Comparison of ENCODE assay signal across 7 mouse cellular contexts in genomic region chr16:43579111-43579510, GRCm38 (mm10).
DNase-seq lines count a peak whose midpoint lies in the region; ATAC-seq and TF ChIP-seq lines count a peak whose summit lies in the region.

No protein-coding gene starts in this region.

- H3K79me2 ChIP-seq in myocyte (ENCODE audit: control insufficient read depth, insufficient read depth), result no peaks in the 10 kb centered on the region

- H3K36me3 ChIP-seq in lung, embryonic 14.5 days (ENCODE audit: insufficient read depth), result no peaks in the 10 kb centered on the region
- H3K36me3 ChIP-seq in heart, embryonic 16.5 days (ENCODE audit: control insufficient read depth, insufficient read depth), result no peaks in the 10 kb centered on the region
- no peaks in the 10 kb centered on the region for H3K36me3 ChIP-seq in myocyte (ENCODE audit: control insufficient read depth, insufficient read depth)

- H3K27me3 ChIP-seq in lung, embryonic 14.5 days (ENCODE audit: insufficient read depth, low read length), result no peaks in the 10 kb centered on the region
- no peaks in the 10 kb centered on the region for H3K27me3 ChIP-seq in heart, embryonic 16.5 days (ENCODE audit: control insufficient read depth, insufficient read depth, low read length)
- no peaks in the 10 kb centered on the region for H3K27me3 ChIP-seq in myocyte (ENCODE audit: control insufficient read depth, insufficient read depth, insufficient read length)

- peaks cover 20% of the 10 kb centered on the region for H3K4me1 ChIP-seq in lung, embryonic 14.5 days (ENCODE audit: insufficient read depth)
- peaks cover 68% of the 10 kb centered on the region for H3K4me1 ChIP-seq in heart, embryonic 16.5 days (ENCODE audit: control insufficient read depth, insufficient read depth, low read length)

- H3K9me3 ChIP-seq in lung, embryonic 14.5 days (ENCODE audit: low read depth, low read length), result no peaks in the 10 kb centered on the region
- no peaks in the 10 kb centered on the region for H3K9me3 ChIP-seq in heart, embryonic 16.5 days (replicated peaks; ENCODE audit: control insufficient read depth, low read length)

- H3K27ac ChIP-seq in lung, embryonic 14.5 days (ENCODE audit: low read depth), result peak overlapping the region; percentile 15; the same call in 1 of the 2 replicates
- peak overlapping the region; percentile 78 for H3K27ac ChIP-seq in heart, embryonic 16.5 days (ENCODE audit: low read length)

- no peak overlapping the region for H3ac ChIP-seq in myocyte (ENCODE audit: control insufficient read depth, insufficient read length)

- WGBS in lung, embryonic 14.5 days, result 81% methylated on average over 4 of the region's 4 CpGs
- 51% methylated on average over 4 of the region's 4 CpGs for WGBS in heart, embryonic 16.5 days

- no peak for TF ChIP-seq POLR2A in myocyte (IDR thresholded peaks at IDR 0.05; ENCODE audit: insufficient read length, low read depth)

- no peak overlapping the region for H3K4me2 ChIP-seq in lung, embryonic 14.5 days
- H3K4me2 ChIP-seq in heart, embryonic 16.5 days (ENCODE audit: low read depth, low read length), result no peak overlapping the region
- H3K4me2 ChIP-seq in myocyte (ENCODE audit: low read depth), result peak overlapping the region; percentile 22

- no peak overlapping the region for H3K4me3 ChIP-seq in lung, embryonic 14.5 days (ENCODE audit: low read depth, low read length)
- no peak overlapping the region for H3K4me3 ChIP-seq in heart, embryonic 16.5 days (ENCODE audit: low read length)
- no peak overlapping the region for H3K4me3 ChIP-seq in myocyte

- TF ChIP-seq CTCF in lung, embryonic 14.5 days (IDR thresholded peaks at IDR 0.05; ENCODE audit: low read depth), result no peak

- H3K9ac ChIP-seq in lung, embryonic 14.5 days, result no peak overlapping the region
- no peak overlapping the region for H3K9ac ChIP-seq in heart, embryonic 16.5 days (ENCODE audit: low read length)

- peak; percentile 58 for DNase-seq in lung, embryonic 14.5 days
- no peak for DNase-seq in lung, postnatal 4 days
- DNase-seq in cerebellum, adult 9-10 months, result peak; percentile 91
- no peak for DNase-seq in c-Kit-positive CD71-positive TER-119-positive erythroid progenitor cells, embryonic 14.5 days (ENCODE audit: low spot score)

- no peak for ATAC-seq in lung, embryonic 14.5 days (ENCODE audit: insufficient read depth)
- no peak for ATAC-seq in heart, embryonic 16.5 days (replicated peaks; ENCODE audit: extremely low read depth, insufficient read depth, low FRiP score)
- ATAC-seq in activated CD4-positive, CD25-positive, alpha-beta regulatory T cell, adult 4 months, result no peak

TF ChIP-seq in myocyte, 11 proteins besides CTCF, POLR2A, EP300 and RAD21:
- no peak for TF ChIP-seq TCF3 (IDR thresholded peaks at IDR 0.05; ENCODE audit: insufficient read length, low read depth)
- no peak for TF ChIP-seq MYOD1 (IDR thresholded peaks at IDR 0.05; ENCODE audit: control insufficient read depth in 1 of 3, insufficient read length in 2 of 3, low read depth in 2 of 3)
- no peak for TF ChIP-seq CEBPB (IDR thresholded peaks at IDR 0.05; ENCODE audit: insufficient read depth, poor library complexity, severe bottlenecking)
- TF ChIP-seq E2F4 (IDR thresholded peaks at IDR 0.05; ENCODE audit: insufficient read depth), result no peak
- no peak for TF ChIP-seq SRF (IDR thresholded peaks at IDR 0.05; ENCODE audit: control insufficient read depth, insufficient read length, low read depth)
- no peak for TF ChIP-seq MYOG (IDR thresholded peaks at IDR 0.05; ENCODE audit: control insufficient read depth in 1 of 3, insufficient read depth in 1 of 3, insufficient read length in 2 of 3, low read depth in 2 of 3)
- TF ChIP-seq REST (IDR thresholded peaks at IDR 0.05; ENCODE audit: insufficient read depth, insufficient read length), result no peak
- TF ChIP-seq POLR2AphosphoS2 (IDR thresholded peaks at IDR 0.05; ENCODE audit: insufficient read length, low read depth), result no peak
- TF ChIP-seq MAX (IDR thresholded peaks at IDR 0.05; ENCODE audit: low read depth), result no peak
- TF ChIP-seq USF1 (IDR thresholded peaks at IDR 0.05; ENCODE audit: low read depth), result no peak
- no peak for TF ChIP-seq TCF12 (IDR thresholded peaks at IDR 0.05; ENCODE audit: insufficient read depth, poor library complexity, severe bottlenecking)

Comparison
In these comparisons a context has a peak if more than half of its experiments do, and no peak if none do; other contexts are left out.
1. DNase-seq: peak in lung, embryonic 14.5 days (single experiment) and cerebellum, adult 9-10 months (single experiment); none in lung, postnatal 4 days (0 of 2) and c-Kit-positive CD71-positive TER-119-positive erythroid progenitor cells, embryonic 14.5 days (single experiment).